Mouse (Mus musculus) retina, postnatal 7 days (tissue): ENCODE results near the gene Dlec1.

Experiments used
- DNase-seq: peaks from one replicate; pipeline ENCODE4 v3.0.0-alpha.2; 2012; ENCODE audit warnings: low read depth, low spot score

The Dlec1 gene

DNA sequence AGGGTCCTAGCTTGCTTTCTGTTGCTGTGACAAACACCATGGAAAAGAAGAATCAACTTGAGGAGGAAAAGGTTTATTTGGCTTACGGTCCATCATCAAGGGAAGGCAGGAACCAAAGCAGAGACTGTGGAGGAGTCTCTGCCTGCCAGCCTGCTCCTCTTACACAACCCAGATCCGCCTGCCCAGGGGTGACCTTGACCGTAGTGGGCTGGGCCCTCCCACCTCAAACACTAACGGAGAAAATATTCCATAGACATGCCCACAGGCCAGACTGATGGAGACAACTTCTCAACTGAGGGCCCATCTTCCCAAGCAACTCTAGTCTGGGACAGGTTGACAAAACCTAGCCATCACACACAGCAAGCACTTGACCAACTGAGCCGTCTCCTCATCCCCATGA, 39.8 kb downstream of the Dlec1 start:
- DNase-seq = no peak

DNA sequence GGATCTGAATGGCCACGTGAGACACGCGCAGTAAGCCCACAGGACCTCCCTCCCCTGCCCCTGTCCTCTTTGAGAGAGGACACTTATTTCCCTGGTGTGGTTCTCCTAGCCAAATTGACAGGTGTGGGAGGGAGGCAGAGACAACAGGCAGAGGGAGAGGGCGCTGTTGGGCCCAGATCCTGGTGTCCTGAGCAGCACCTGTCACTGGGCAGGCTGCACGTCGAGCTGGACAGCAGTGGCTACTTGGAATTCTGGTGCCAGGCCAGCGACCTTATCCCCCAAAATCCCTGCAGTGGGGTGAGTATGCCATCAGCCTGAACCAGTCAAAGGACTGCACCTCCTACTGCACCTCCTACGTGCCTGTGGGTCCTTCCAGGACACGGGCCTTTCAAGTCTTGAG, 41.1 kb downstream of the Dlec1 start:
- no peak for DNase-seq

DNA sequence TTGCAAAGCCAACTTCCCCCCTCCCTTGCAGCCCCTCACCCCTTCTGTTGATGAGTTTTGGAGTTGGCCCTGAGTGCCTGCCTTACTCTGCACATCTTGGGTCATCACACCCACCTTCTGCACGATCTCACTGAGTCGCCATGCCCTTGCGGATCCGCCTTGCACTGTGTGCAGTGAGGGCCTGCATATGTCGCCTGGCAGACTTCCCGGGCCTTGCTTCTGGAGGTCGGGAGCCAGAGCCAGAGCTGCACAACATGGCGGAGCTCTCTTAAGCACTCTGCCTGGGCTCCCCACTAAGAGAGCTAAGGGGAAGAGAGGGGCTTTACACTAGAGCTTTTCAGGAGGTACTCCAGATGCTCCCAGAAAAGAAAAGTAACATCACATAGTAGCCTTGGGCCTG, 42.4 kb downstream of the Dlec1 start:
- DNase-seq = no peak

GRCm38 (mm10) chr9:119145137-119145536, 42.9 kb downstream of the Dlec1 start:
- DNase-seq = no peak

GRCm38 (mm10) chr9:119145638-119146037, 43.4 kb downstream of the Dlec1 start:
- DNase-seq = no peak

GRCm38 (mm10) chr9:119146098-119146770, 44.0 kb downstream of the Dlec1 start:
- DNase-seq = no peak

DNA sequence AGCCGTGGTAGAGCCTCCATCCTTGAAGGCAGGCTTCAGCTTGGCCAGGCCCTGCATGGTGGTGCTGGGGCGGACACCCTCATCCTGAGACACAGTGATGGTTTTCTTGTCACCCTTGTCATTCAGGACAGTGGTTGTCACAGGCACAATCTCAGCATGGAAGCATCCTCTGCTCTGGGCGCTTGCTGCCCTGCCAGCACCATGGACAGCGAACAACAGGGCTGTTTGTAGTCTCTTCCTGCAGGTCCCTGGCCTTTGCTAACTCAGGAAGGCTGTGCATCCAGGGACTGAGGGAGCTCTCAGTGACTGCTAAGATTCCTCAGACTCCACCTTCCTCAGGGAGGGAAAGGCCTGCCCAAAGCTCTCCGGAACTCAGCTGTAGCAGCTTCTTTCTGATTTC, 47.3 kb downstream of the Dlec1 start:
- no peak for DNase-seq

- DNase-seq = no peak
Measured at GRCm38 (mm10) chr9:119151751-119152150, 49.5 kb downstream of the Dlec1 start.

- DNase-seq = no peak
Measured at GRCm38 (mm10) chr9:119155416-119155815, 53.1 kb downstream of the Dlec1 start.

DNA sequence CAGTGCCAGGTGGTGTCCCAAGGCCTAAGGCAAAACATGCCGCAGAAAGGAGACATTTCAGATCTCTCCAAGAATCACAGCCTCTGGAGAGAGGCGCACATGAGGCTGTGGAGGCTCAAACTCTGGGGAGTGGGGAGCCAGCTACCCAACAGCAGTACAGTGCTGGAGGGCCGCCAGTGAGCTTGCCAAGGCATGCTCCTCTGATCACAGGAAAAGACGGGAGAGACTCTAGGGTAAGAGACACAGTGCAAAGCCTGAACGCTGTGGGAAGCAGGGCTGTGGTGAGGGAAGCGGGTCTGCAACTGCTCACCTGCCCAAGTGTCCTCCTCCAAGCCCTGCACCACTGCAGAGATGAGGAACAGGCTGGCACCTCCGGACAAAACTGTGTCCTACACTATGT, 53.5 kb downstream of the Dlec1 start:
- DNase-seq = no peak

DNA sequence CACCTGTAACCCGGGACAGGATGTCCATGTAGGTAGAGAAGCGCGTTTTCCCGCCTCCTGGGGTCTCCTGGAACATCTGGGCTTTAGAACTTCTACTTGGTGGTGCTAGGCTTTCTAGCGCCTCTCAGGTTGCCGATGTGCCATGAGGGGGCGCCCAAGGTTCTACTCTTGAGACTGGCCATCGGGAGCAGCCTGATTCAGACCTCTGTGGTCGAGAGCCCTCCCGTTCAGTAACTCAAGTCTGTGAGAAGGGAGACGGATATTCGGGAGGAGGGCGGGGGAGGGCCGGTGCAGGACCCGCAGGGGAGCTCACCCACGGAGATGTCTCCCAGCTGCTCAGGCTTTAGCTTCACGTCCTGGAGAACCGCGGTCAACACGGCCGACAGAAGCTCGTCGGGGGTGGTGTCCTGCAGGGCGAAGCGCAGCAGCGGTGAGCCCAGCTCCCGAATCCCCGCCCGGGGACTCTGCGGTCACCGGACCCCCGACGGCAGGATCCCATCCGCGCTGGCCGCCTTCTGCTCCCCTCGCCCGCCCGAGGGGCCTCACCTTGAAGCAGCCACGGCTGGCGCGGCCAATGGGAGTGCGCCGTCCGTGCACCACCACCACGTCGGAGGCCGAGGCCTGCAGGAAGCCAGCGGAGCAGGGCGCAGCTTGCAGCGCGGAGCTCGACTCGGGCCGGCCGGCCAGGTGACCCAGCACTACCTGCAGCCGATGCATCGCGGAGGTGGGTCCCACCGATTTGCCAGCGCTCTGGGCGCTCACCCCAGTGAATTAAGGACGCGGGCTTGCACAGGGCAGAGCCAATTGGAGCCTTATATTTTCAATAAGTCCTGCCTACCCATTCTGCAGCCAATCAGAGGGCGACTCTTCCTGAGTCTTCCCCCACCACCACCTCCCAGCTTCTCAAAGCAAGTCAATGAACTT, 54.3 kb downstream of the Dlec1 start, which contains the start of gene Acaa1b:
Gene Acaa1b, minus strand, starts transcription at position 816 of the 924 bp plus-strand sequence.
- DNase-seq = peak; percentile 61

GRCm38 (mm10) chr9:119158861-119159260, 56.6 kb downstream of the Dlec1 start, which contains the start of gene Gm47289:
Gene Gm47289, plus strand, starts transcription at chr9:119159161.
- DNase-seq = no peak

DNA sequence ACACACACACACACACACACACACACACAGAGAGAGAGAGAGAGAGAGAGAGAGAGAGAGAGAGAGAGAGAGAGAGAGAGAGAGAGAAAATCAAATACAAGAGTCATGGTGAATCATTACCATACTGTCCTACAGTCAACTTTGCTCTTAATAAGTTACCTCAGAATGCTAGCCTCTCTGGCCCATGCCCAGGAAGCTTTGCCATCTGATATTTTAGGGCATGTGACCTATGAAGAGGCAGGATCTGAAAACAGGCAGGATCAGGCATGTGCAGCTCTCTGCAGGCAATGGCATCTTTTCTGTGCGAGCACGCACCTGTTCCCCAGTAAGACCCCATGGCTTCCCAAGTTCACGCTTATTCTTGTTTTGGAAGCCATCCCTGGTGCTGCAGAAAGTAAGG, 58.4 kb downstream of the Dlec1 start:
- no peak for DNase-seq

DNA sequence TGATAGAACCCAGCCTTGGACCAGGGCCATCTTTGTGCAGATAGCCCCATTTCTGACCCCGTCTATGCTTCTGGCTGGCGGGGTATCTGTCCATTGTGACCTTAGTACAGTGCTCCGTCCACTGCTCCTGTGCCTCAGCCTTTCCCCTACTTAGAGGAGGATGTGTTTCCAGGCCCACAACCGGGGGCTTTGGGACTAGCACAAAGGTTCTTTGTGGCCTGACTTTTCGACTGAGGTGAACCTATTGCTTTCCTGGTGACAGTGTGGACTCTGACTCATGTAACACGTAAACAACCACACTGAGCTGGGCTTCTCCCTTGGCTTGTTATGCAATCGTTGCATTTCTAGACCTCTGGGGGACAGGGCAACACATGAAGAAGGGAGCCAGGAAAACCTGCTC, 62.5 kb downstream of the Dlec1 start:
- no peak for DNase-seq

DNA sequence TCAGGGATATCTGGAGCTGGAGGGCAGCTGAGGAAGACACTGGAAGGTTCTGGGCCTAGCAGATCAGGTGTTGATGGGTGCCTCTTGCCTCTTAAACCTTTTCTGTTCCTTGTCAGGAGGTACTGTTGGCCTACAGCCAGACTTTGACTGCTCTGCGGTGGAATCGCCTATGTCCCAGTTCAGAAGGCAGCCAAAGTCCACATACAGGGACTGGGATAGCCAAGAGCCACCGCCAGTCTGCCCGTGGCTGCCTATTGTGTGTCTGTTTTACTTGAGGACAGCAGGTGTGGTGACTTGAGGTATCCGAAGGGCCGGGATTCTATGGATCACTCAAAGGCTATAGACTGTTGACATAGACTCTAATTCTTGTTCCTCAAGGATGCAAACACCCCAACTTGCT, 63.3 kb downstream of the Dlec1 start:
- no peak for DNase-seq

GRCm38 (mm10) chr9:119167608-119168007, 65.3 kb downstream of the Dlec1 start:
- DNase-seq = no peak

- DNase-seq = no peak
Measured at GRCm38 (mm10) chr9:119179292-119179691, 77.0 kb downstream of the Dlec1 start.

- DNase-seq = no peak
Measured at GRCm38 (mm10) chr9:119181241-119181728, 79.0 kb downstream of the Dlec1 start.

- DNase-seq = peak; percentile 23
Measured at GRCm38 (mm10) chr9:119192202-119192990, 90.1 kb downstream of the Dlec1 start.
